Mouse (Mus musculus) limb, embryonic 13.5 days (tissue): ENCODE data around the gene Kidins220. TPM values are rescaled to one million over a fixed set of nuclear protein-coding genes. Genes with fewer than 3 reads are reported as not detected.

Experiments
- ATAC-seq: fragments of 200-750 bp; cut with Nextera tagmentation; 2 replicates; pipeline ENCODE4 v1.8.0; 2017; ENCODE audit warnings: low read depth, moderate number of reproducible peaks, moderate TSS enrichment; ENCODE audit not compliant: low FRiP score
- H3K27ac ChIP-seq: fragments of 300-500 bp; sonication (generic); 2 replicates; pipeline ENCODE4 v1.5.1; 2015; ENCODE audit warnings: inconsistent platforms, mild to moderate bottlenecking, moderate library complexity
- H3K27me3 ChIP-seq: fragments of 300-500 bp; sonication (generic); 2 replicates; pipeline ENCODE4 v1.6.1; 2015; ENCODE audit warnings: mild to moderate bottlenecking, inconsistent platforms
- H3K36me3 ChIP-seq: fragments of 300-500 bp; sonication (generic); 2 replicates; pipeline ENCODE4 v1.6.1; 2015; ENCODE audit warnings: inconsistent platforms, mild to moderate bottlenecking, moderate library complexity
- H3K4me1 ChIP-seq: fragments of 300-500 bp; sonication (generic); 2 replicates; pipeline ENCODE4 v1.6.1; 2015; ENCODE audit warnings: inconsistent platforms
- H3K4me2 ChIP-seq: fragments of 300-500 bp; sonication (generic); replicated peaks from 2 replicates; pipeline ENCODE4 v1.6.1; 2015; ENCODE audit warnings: inconsistent platforms, mild to moderate bottlenecking, moderate library complexity
- H3K4me3 ChIP-seq: fragments of 300-500 bp; sonication (generic); 2 replicates; pipeline ENCODE4 v1.5.1; 2015; ENCODE audit warnings: moderate library complexity, mild to moderate bottlenecking, inconsistent platforms
- H3K9ac ChIP-seq: fragments of 300-500 bp; sonication (generic); 2 replicates; pipeline ENCODE4 v1.6.1; 2015; ENCODE audit warnings: mild to moderate bottlenecking, inconsistent platforms
- H3K9me3 ChIP-seq: fragments of 300-500 bp; sonication (generic); 2 replicates; pipeline ENCODE4 v1.6.1; 2016; ENCODE audit warnings: inconsistent platforms
- WGBS: fragments of 180-500 bp; shearing (Covaris S2); methylation state at CpG from one replicate; pipeline ENCODE4 v1.1.7; 2015; 5-methylcytosine and 5-hydroxymethylcytosine counted together
- polyA plus RNA-seq: library from polyadenylated mRNA; unstranded; fragments of >200 nt; fragmentation: Nextera tagmentation; extraction: Ambion mirVana; gene quantifications from 2 replicates; pipeline ENCODE4 v1.2.1, GENCODE M21; 2015

Gene Kidins220
- polyA plus RNA-seq: 21.7 and 25.9 TPM in 2 replicates

GRCm38 (mm10) chr12:24974446-24975114, at the start of gene Kidins220:
Gene Kidins220, plus strand, starts transcription at chr12:24974925.
- peak within 1 kb of the TSS; percentile 67 for H3K4me2 ChIP-seq
- no peaks in the 10 kb centered on the region for H3K9me3 ChIP-seq
- no peaks in the 10 kb centered on the region for H3K27me3 ChIP-seq
- peaks cover 3% of the 10 kb centered on the region; the same call in 1 of the 2 replicates for H3K4me1 ChIP-seq
- WGBS: 15% methylated on average over 28 of the region's 29 CpGs
- ATAC-seq: peak; percentile 92
- no peaks in the 10 kb centered on the region for H3K36me3 ChIP-seq
- H3K27ac ChIP-seq: peak within 1 kb of the TSS; percentile 79
- peak within 1 kb of the TSS; percentile 74 for H3K9ac ChIP-seq
- H3K4me3 ChIP-seq: peak within 1 kb of the TSS; percentile 78

- Histone ChIP-seq H3K9ac (no peak overlapping the region), H3K36me3 (peaks cover 14% of the 10 kb centered on the region), H3K4me1 (peaks cover 28% of the 10 kb centered on the region), H3K4me2 (no peak overlapping the region), H3K9me3 (no peaks in the 10 kb centered on the region), H3K4me3 (no peak overlapping the region), H3K27me3 (no peaks in the 10 kb centered on the region), H3K27ac (no peak overlapping the region)
- WGBS: 93% methylated on average over 5 of the region's 5 CpGs
- no peak for ATAC-seq
These were observed 49.4 kb upstream of the Kidins220 start for GRCm38 (mm10) chr12:24925276-24925675.

GRCm38 (mm10) chr12:24925684-24926083, 49.0 kb upstream of the Kidins220 start:
- Histone ChIP-seq H3K27me3 (no peaks in the 10 kb centered on the region), H3K4me1 (peaks cover 28% of the 10 kb centered on the region), H3K36me3 (peaks cover 14% of the 10 kb centered on the region), H3K9ac (no peak overlapping the region), H3K27ac (no peak overlapping the region), H3K4me3 (no peak overlapping the region), H3K4me2 (no peak overlapping the region), H3K9me3 (no peaks in the 10 kb centered on the region)
- no peak for ATAC-seq
- 45% methylated on average over 4 of the region's 4 CpGs for WGBS

GRCm38 (mm10) chr12:24928051-24928748, 46.5 kb upstream of the Kidins220 start:
- Histone ChIP-seq H3K27ac (peak overlapping the region; percentile 48; the same call in 1 of the 2 replicates), H3K36me3 (peaks cover 20% of the 10 kb centered on the region), H3K4me2 (no peak overlapping the region), H3K4me3 (no peak overlapping the region), H3K9me3 (no peaks in the 10 kb centered on the region), H3K27me3 (no peaks in the 10 kb centered on the region), H3K4me1 (peaks cover 24% of the 10 kb centered on the region), H3K9ac (no peak overlapping the region)
- no peak for ATAC-seq
- WGBS: 66% methylated on average over 18 of the region's 18 CpGs

- H3K27me3 ChIP-seq: no peaks in the 10 kb centered on the region
- H3K27ac ChIP-seq: no peak overlapping the region
- WGBS: 68% methylated on average over 7 of the region's 7 CpGs
- H3K9ac ChIP-seq: no peak overlapping the region
- no peak for ATAC-seq
- H3K4me1 ChIP-seq: peaks cover 24% of the 10 kb centered on the region
- no peak overlapping the region for H3K4me2 ChIP-seq
- no peak overlapping the region for H3K4me3 ChIP-seq
- H3K36me3 ChIP-seq: peaks cover 20% of the 10 kb centered on the region
- no peaks in the 10 kb centered on the region for H3K9me3 ChIP-seq
These were observed 45.7 kb upstream of the Kidins220 start for GRCm38 (mm10) chr12:24929043-24929442.

GRCm38 (mm10) chr12:24930760-24931159, 44.0 kb upstream of the Kidins220 start:
- H3K4me2 ChIP-seq: no peak overlapping the region
- WGBS: 87% methylated on average over 3 of the region's 3 CpGs
- no peaks in the 10 kb centered on the region for H3K27me3 ChIP-seq
- no peaks in the 10 kb centered on the region for H3K9me3 ChIP-seq
- H3K4me1 ChIP-seq: peaks cover 17% of the 10 kb centered on the region
- no peak for ATAC-seq
- H3K36me3 ChIP-seq: peaks cover 13% of the 10 kb centered on the region
- H3K9ac ChIP-seq: no peak overlapping the region
- H3K27ac ChIP-seq: no peak overlapping the region
- no peak overlapping the region for H3K4me3 ChIP-seq

- Histone ChIP-seq H3K4me3 (no peak overlapping the region), H3K9me3 (no peaks in the 10 kb centered on the region), H3K27ac (no peak overlapping the region), H3K9ac (no peak overlapping the region), H3K36me3 (peaks cover 9% of the 10 kb centered on the region), H3K4me1 (peaks cover 17% of the 10 kb centered on the region), H3K4me2 (no peak overlapping the region), H3K27me3 (no peaks in the 10 kb centered on the region)
- no peak for ATAC-seq
- WGBS: 74% methylated on average over 6 of the region's 6 CpGs
These were observed 42.6 kb upstream of the Kidins220 start for GRCm38 (mm10) chr12:24932120-24932519.

- Histone ChIP-seq H3K36me3 (peaks cover 6% of the 10 kb centered on the region), H3K4me1 (peaks cover 11% of the 10 kb centered on the region), H3K4me2 (no peak overlapping the region), H3K27me3 (no peaks in the 10 kb centered on the region), H3K9me3 (no peaks in the 10 kb centered on the region), H3K27ac (no peak overlapping the region), H3K4me3 (no peak overlapping the region), H3K9ac (no peak overlapping the region)
- ATAC-seq: no peak
- WGBS: 91% methylated on average over 1 of the region's 1 CpGs
These were observed 41.4 kb upstream of the Kidins220 start for GRCm38 (mm10) chr12:24933206-24933775.

- WGBS: 91% methylated on average over 3 of the region's 3 CpGs
- Histone ChIP-seq H3K27ac (no peak overlapping the region), H3K9me3 (no peaks in the 10 kb centered on the region), H3K4me3 (no peak overlapping the region), H3K4me1 (peaks cover 4% of the 10 kb centered on the region), H3K27me3 (no peaks in the 10 kb centered on the region), H3K9ac (no peak overlapping the region), H3K36me3 (peaks cover 6% of the 10 kb centered on the region; the same call in 1 of the 2 replicates), H3K4me2 (no peak overlapping the region)
- no peak for ATAC-seq
These were observed 40.7 kb upstream of the Kidins220 start for GRCm38 (mm10) chr12:24933996-24934395.

GRCm38 (mm10) chr12:24936281-24936680, 38.4 kb upstream of the Kidins220 start:
- Histone ChIP-seq H3K36me3 (peaks cover 23% of the 10 kb centered on the region), H3K27ac (no peak overlapping the region), H3K4me2 (no peak overlapping the region), H3K4me1 (no peaks in the 10 kb centered on the region; the same call in 1 of the 2 replicates), H3K9ac (no peak overlapping the region), H3K27me3 (no peaks in the 10 kb centered on the region), H3K9me3 (no peaks in the 10 kb centered on the region), H3K4me3 (no peak overlapping the region)
- no peak for ATAC-seq
- 81% methylated on average over 1 of the region's 1 CpGs for WGBS

GRCm38 (mm10) chr12:24939372-24939771, 35.4 kb upstream of the Kidins220 start:
- WGBS: 90% methylated on average over 8 of the region's 8 CpGs
- Histone ChIP-seq H3K36me3 (peaks cover 45% of the 10 kb centered on the region), H3K27ac (no peak overlapping the region), H3K4me1 (no peaks in the 10 kb centered on the region; the same call in 1 of the 2 replicates), H3K4me3 (no peak overlapping the region), H3K4me2 (no peak overlapping the region), H3K27me3 (no peaks in the 10 kb centered on the region), H3K9me3 (no peaks in the 10 kb centered on the region), H3K9ac (no peak overlapping the region)
- ATAC-seq: no peak

- ATAC-seq: no peak
- H3K4me1 ChIP-seq: no peaks in the 10 kb centered on the region
- H3K9ac ChIP-seq: no peak overlapping the region
- H3K36me3 ChIP-seq: peaks cover 69% of the 10 kb centered on the region
- no peaks in the 10 kb centered on the region for H3K9me3 ChIP-seq
- 86% methylated on average over 9 of the region's 9 CpGs for WGBS
- H3K27ac ChIP-seq: no peak overlapping the region
- H3K4me3 ChIP-seq: no peak overlapping the region
- H3K4me2 ChIP-seq: no peak overlapping the region
- H3K27me3 ChIP-seq: no peaks in the 10 kb centered on the region
These were observed 32.0 kb upstream of the Kidins220 start for GRCm38 (mm10) chr12:24942619-24943287.
